Mouse (Mus musculus): ENCODE measurements around the gene Pten. TPM values are rescaled to one million over a fixed set of nuclear protein-coding genes. Genes with fewer than 3 reads are reported as not detected.
"Not testable (repeated sequence)": the region's sequence is repeated elsewhere in the genome, so short reads cannot be mapped to it uniquely, and the experiment has no call there.

Pten gene
- total and polyA plus RNA-seq, 2 experiments from 2014 or later, result 14.7 to 95.9 TPM

DNA sequence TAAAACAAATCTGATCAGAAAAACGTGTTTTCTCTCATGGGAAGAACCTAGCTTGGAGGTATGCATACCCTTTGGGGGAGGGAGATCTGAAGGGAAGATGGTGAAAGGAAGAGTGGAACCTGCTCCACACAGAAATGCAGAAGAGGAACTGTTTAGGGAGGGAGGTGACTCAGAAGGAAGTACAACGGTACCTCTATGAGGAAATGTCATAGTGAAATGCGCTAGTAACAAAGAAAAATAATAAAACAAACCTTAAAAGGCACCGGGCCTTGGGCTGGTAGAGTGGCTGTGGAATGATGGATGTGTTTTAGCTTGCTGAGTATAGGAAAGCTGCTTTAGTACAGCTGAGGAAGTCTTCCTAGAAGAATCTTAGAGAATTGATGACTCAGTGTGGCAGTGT, 47.4 kb downstream of the Pten start:
- no peak for DNase-seq (ENCODE audit: low spot score)
- Histone ChIP-seq H3K4me1 (ENCODE audit: insufficient read depth, low read length) (no peaks in the 10 kb centered on the region), H3K4me2 (ENCODE audit: low read depth, low read length) (no peak overlapping the region), H3K36me3 (ENCODE audit: insufficient read depth, low read length) (no peaks in the 10 kb centered on the region), H3K27ac (no peak overlapping the region), H3K9me3 (ENCODE audit: low read length) (no peaks in the 10 kb centered on the region), H3K9ac (replicated peaks; ENCODE audit: low read length) (no peak overlapping the region), H3K4me3 (ENCODE audit: low read length) (no peak overlapping the region), H3K27me3 (ENCODE audit: insufficient read depth, low read length) (no peaks in the 10 kb centered on the region)
- no peak for TF ChIP-seq CTCF (IDR thresholded peaks at IDR 0.05; ENCODE audit: low read depth)
- WGBS, result 80% methylated on average over 4 of the region's 4 CpGs
- no peak for ATAC-seq

DNA sequence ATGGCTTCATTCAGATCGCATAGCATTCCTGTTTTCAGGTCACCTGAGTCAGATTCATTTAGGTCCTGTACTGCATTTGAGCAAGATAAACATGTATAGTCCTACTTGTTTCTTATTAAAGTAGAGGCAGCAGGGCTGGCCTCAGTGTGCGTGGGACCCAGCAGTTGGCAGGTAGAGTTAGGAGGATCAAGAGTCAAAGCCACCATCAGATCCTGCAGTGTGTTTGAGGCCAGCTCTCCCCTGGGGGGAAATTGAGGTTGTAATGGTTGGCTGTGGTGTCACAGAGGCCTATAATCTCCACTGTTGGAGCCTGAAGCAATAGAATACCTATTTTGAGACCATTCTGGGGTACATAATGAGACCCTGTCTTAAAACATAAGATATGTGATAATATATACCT, 50.3 kb downstream of the Pten start:
- ATAC-seq, result no peak

DNA sequence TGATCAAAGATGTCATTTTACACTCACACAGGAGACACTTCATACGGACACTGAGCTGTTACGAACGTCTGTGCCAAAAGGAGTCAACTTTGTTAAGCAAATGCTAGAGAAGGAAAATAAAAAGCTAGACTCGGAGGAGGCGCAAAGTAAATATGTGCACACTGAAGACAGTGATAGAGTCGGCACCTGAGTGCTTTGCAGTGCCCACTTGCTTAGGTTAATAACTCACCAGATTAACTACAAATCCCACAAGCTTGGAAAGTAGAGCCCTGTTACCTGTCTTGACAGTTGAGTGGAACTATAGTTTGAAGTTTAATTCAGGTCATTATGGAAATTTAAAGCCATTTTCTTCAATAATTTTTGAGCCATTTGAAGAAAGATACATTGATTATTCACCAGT, 51.4 kb downstream of the Pten start:
- no peak overlapping the region for H3K4me3 ChIP-seq (ENCODE audit: low read length)
- H3K9ac ChIP-seq (replicated peaks; ENCODE audit: low read length), result no peak overlapping the region
- ATAC-seq, result no peak
- H3K27ac ChIP-seq, result no peak overlapping the region
- H3K4me2 ChIP-seq (ENCODE audit: low read depth, low read length), result no peak overlapping the region
- H3K36me3 ChIP-seq (ENCODE audit: insufficient read depth, low read length), result no peaks in the 10 kb centered on the region
- H3K9me3 ChIP-seq (ENCODE audit: low read length), result no peaks in the 10 kb centered on the region
- no peak for DNase-seq (ENCODE audit: low spot score)
- WGBS, result 80% methylated on average over 6 of the region's 6 CpGs
- no peaks in the 10 kb centered on the region for H3K27me3 ChIP-seq (ENCODE audit: insufficient read depth, low read length)
- H3K4me1 ChIP-seq (ENCODE audit: insufficient read depth, low read length), result no peaks in the 10 kb centered on the region
- no peak for TF ChIP-seq CTCF (IDR thresholded peaks at IDR 0.05; ENCODE audit: low read depth)

More for the DNA sequence above, 50.3 kb downstream of the Pten start:
- TF ChIP-seq CTCF (IDR thresholded peaks at IDR 0.05; ENCODE audit: low read depth), result no peak
- no peaks in the 10 kb centered on the region for H3K36me3 ChIP-seq (ENCODE audit: insufficient read depth, low read length)
- no peak overlapping the region for H3K9ac ChIP-seq (replicated peaks; ENCODE audit: low read length)
- H3K4me2 ChIP-seq (ENCODE audit: low read depth, low read length), result no peak overlapping the region
- no peak overlapping the region for H3K27ac ChIP-seq
- no peak overlapping the region for H3K4me3 ChIP-seq (ENCODE audit: low read length)
- H3K9me3 ChIP-seq (ENCODE audit: low read length), result no peaks in the 10 kb centered on the region
- H3K27me3 ChIP-seq (ENCODE audit: insufficient read depth, low read length), result no peaks in the 10 kb centered on the region
- H3K4me1 ChIP-seq (ENCODE audit: insufficient read depth, low read length), result no peaks in the 10 kb centered on the region
- no peak for DNase-seq (ENCODE audit: low spot score)
- 91% methylated on average over 2 of the region's 2 CpGs for WGBS

DNA sequence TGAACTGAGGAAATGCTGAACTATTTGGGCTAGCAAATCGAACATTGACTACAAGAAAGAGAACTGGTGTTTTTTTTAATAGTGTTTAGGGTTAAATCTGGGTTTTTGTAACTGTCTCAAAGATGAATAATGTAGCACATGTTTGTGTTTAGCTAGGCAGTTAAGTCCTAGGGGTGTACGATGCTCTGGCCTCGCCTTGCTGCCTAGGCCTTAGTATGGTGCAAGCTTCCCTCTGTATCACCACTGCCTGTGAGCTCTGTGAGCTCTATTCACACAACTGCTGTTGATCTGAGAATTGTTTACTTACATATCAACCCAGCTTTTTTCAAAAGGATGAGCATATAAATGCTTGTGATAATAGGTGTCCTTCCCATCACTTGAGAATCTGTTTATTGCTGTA, 51.8 kb downstream of the Pten start:
- no peaks in the 10 kb centered on the region for H3K36me3 ChIP-seq (ENCODE audit: insufficient read depth, low read length)
- ATAC-seq (no peak), DNase-seq (ENCODE audit: low spot score) (no peak)
- no peak for TF ChIP-seq CTCF (IDR thresholded peaks at IDR 0.05; ENCODE audit: low read depth)
- H3K4me1 ChIP-seq (ENCODE audit: insufficient read depth, low read length), result no peaks in the 10 kb centered on the region
- H3K27me3 ChIP-seq (ENCODE audit: insufficient read depth, low read length), result no peaks in the 10 kb centered on the region
- no peaks in the 10 kb centered on the region for H3K9me3 ChIP-seq (ENCODE audit: low read length)
- no peak overlapping the region for H3K4me2 ChIP-seq (ENCODE audit: low read depth, low read length)
- no peak overlapping the region for H3K9ac ChIP-seq (replicated peaks; ENCODE audit: low read length)
- H3K4me3 ChIP-seq (ENCODE audit: low read length), result no peak overlapping the region
- H3K27ac ChIP-seq, result no peak overlapping the region
- WGBS, result 78% methylated on average over 3 of the region's 3 CpGs

DNA sequence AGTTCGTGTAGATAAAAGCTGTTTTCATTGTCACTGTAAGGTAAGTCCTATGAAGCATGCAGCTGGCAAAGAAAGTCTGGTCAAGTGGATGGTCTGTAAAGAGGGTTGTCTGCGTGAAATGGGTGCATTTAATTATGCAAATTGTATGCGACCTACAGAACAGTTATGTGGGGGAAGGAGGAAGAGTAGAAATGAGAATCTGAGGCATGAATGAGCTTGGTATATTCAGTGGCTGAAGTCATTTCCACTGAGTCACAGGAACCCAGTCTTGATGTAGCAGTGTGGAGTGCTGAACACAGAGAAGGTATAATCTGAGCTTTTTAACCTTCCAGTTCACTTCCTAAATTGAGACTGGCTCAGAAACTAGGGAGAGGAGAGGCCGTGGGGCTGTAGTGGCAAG, 61.5 kb downstream of the Pten start:
- no peak overlapping the region for H3K4me3 ChIP-seq (ENCODE audit: low read length)
- no peaks in the 10 kb centered on the region for H3K9me3 ChIP-seq (ENCODE audit: low read length)
- no peak for ATAC-seq
- H3K27ac ChIP-seq, result no peak overlapping the region
- no peak for DNase-seq (ENCODE audit: low spot score)
- H3K9ac ChIP-seq (replicated peaks; ENCODE audit: low read length), result no peak overlapping the region
- TF ChIP-seq CTCF (IDR thresholded peaks at IDR 0.05; ENCODE audit: low read depth), result no peak
- no peaks in the 10 kb centered on the region for H3K27me3 ChIP-seq (ENCODE audit: insufficient read depth, low read length)
- H3K36me3 ChIP-seq (ENCODE audit: insufficient read depth, low read length), result peaks cover 3% of the 10 kb centered on the region; the same call in 1 of the 2 replicates
- WGBS, result 44% methylated on average over 4 of the region's 4 CpGs
- no peaks in the 10 kb centered on the region for H3K4me1 ChIP-seq (ENCODE audit: insufficient read depth, low read length)
- no peak overlapping the region for H3K4me2 ChIP-seq (ENCODE audit: low read depth, low read length)

DNA sequence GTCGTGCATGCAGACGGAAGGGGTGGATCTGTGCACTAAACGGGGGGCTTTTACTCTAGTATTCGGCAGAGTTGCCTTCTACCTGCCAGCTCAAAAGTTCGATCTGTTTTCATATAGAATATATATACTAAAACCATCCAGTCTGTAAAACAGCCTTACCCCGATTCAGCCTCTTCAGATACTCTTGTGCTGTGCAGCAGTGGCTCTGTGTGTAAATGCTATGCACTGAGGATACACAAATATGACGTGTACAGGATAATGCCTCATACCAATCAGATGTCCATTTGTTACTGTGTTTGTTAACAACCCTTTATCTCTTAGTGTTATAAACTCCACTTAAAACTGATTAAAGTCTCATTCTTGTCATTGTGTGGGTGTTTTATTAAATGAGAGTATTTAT, 65.7 kb downstream of the Pten start:
- H3K4me2 ChIP-seq (ENCODE audit: low read depth, low read length); H3K9me3 ChIP-seq (ENCODE audit: low read length); H3K27me3 ChIP-seq (ENCODE audit: insufficient read depth, low read length); H3K27ac ChIP-seq; H3K4me3 ChIP-seq (ENCODE audit: low read length); H3K36me3 ChIP-seq (ENCODE audit: insufficient read depth, low read length); H3K9ac ChIP-seq (replicated peaks; ENCODE audit: low read length); ATAC-seq; H3K4me1 ChIP-seq (ENCODE audit: insufficient read depth, low read length); DNase-seq (ENCODE audit: low spot score): not testable (repeated sequence)
- WGBS, result no CpG with 5 or more reads among the region's 7 CpGs

DNA sequence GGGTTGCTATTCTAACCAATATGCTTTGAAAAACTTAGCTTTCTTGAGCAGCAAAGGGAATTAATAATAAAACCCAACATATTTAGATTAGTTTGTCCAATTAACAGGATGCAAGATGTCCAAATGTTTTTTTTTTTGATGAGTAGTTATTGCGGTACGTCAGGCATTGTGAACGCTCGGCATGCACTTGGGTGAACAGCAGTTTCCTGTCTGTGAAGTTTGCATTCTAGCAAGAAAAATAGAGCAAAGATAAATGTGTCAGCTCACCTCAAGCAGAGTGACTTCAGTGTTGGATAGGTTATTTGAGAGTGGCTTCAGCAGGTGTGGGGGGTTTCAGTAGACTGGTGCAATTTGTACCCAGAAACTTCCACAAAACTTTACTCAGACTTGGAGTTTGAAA, 69.3 kb downstream of the Pten start:
- Histone ChIP-seq H3K27ac (no peak overlapping the region), H3K9me3 (ENCODE audit: low read length) (no peaks in the 10 kb centered on the region), H3K4me1 (ENCODE audit: insufficient read depth, low read length) (no peaks in the 10 kb centered on the region), H3K9ac (replicated peaks; ENCODE audit: low read length) (no peak overlapping the region), H3K27me3 (ENCODE audit: insufficient read depth, low read length) (no peaks in the 10 kb centered on the region), H3K4me3 (ENCODE audit: low read length) (no peak overlapping the region), H3K36me3 (ENCODE audit: insufficient read depth, low read length) (no peaks in the 10 kb centered on the region), H3K4me2 (ENCODE audit: low read depth, low read length) (no peak overlapping the region)
- TF ChIP-seq CTCF (IDR thresholded peaks at IDR 0.05; ENCODE audit: low read depth), result no peak
- ATAC-seq, result no peak
- DNase-seq (ENCODE audit: low spot score), result no peak
- WGBS, result 88% methylated on average over 4 of the region's 4 CpGs

Data from hindbrain, postnatal 0 days (tissue).